In the genomic region with DNA sequence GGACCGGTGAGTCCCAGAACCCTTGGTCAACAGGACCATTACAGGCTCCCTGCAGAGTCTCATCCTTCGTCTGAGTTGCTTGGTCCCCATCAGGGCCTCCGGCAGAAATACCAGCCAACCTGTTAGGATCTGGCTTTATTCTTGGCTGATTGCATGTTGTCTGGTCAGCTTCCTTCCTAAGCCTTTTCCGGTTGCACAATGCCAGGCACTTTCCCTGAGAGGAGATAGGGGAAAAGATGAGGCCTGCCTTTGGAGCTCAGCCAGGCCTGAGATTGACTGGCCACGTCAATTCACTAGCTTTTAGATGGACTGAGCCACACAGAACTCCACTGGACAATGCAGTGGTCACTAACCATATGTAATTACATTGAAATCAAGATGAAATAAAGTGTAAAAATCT, we compare ENCODE assay signal across 12 mouse cellular contexts.
DNase-seq lines count a peak whose midpoint lies in the region.
"Had no signal": no experiment of that assay in that cellular context is flagged by ENCODE, and none has a peak within 500 bp of the region (broad histone marks: within the 10 kb centered on the region; RNA-seq: fewer than 3 reads in every experiment).

No protein-coding gene starts in this region.

- DNase-seq in adrenal gland, postnatal 36 days = peak; percentile 39 to 55
- no peak for DNase-seq in adrenal gland, adult 8-10 months
- peak; percentile 64 for DNase-seq in layer of hippocampus, adult 9-11 months
- DNase-seq in layer of hippocampus, adult 18-20 months (ENCODE audit: low spot score in 2 of 2) = no peak
- peak; percentile 37 for DNase-seq in kidney, postnatal 14 days
- peak; percentile 62 to 75 for DNase-seq in lung, postnatal 4 days
- no peak for DNase-seq in spleen, adult 18-20 months
- no peak for DNase-seq in gastrocnemius, postnatal 10 days
- DNase-seq: adrenal gland, postnatal 25 days; B cell, adult 2 months; cerebellum, adult 8-10 months; right cerebral cortex, postnatal 14 days had no signal

Comparison
In these comparisons a context has a peak if more than half of its experiments do, and no peak if none do; other contexts are left out.
1. DNase-seq: peak in adrenal gland, postnatal 36 days (2 of 2), layer of hippocampus, adult 9-11 months (single experiment), kidney, postnatal 14 days (single experiment) and lung, postnatal 4 days (2 of 2); none in adrenal gland, adult 8-10 months (single experiment), layer of hippocampus, adult 18-20 months (0 of 2), spleen, adult 18-20 months (0 of 2) and gastrocnemius, postnatal 10 days (single experiment).